Mouse (Mus musculus) induced T-regulatory cell, adult 2 months (primary cell): Measurements from ENCODE around the gene Kif5c.

ENCODE experiments used
- DNase-seq: peaks from one replicate; pipeline ENCODE4 v3.0.0-alpha.2; 2012; ENCODE audit warnings: low read depth

Gene Kif5c

DNA sequence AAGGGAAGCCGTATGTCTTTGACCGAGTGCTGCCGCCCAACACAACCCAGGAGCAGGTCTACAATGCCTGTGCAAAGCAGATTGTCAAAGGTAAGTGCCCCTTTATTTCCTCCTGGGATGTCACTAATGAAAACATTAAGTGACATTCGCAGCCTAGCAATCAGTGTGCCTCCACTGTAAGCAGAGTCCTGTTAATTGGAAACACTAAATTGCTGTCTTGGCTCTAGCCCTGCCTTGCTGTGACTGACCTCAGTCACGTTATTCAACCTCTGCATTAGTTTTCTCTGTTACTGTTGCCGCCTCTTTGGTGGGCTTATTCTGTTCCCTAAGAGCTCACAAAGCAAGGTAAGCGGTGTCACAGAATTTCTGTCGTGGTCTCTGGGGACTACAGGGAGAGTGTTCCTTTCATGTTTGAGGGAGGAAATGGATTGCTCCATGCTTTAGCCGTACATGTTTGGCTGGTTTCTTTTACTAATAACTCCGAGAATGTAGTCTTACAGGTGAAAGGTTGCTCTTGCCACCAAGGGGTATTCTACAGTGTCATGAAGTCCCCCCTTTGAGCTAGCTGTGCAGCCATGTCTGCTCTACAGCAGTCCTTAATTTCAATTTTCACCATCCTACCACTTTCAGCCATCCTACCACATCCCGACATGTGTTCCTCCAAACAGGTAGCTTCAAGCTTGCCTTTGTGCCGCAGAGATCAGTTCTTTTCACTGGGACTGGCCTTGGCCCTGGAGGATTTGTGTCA lies 52.8 kb downstream of the Kif5c start:
- no peak for DNase-seq

DNA sequence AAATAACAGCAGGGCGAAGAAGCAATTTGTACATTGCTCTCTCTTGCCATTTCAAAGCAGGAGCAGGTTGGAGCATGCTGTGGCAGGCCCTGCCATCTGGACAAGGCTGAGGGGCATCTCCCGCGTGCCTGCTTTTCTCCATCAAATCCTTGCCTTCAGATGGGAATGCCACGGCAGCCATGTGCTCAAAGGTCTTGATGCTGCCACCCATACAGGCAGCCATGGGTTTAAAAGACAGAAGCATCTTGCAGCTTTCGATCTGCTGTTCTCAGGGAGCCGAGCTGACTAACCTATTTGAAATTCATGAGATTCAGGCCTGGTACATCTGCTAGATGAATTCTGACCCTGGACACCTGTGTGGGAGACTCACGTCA lies 53.4 kb downstream of the Kif5c start:
- no peak for DNase-seq

DNA sequence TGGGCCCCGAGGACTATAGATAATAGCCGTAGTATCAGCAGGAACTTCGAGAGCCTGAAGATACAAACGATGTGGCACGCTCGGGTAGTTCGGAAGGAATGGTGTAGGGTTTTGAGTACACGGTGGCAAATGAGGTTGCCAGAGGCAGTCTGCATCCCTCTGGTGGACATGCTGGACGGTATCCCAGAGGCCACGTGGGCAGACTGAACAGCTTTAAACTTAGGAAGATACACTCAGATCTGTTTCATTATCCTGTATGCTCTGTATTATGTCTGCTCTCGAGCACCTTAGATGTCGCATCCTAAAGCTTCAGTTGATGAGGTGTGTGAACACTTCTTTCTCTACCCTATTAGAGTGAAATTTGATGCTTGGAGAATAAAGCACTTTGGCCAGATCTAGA lies 56.9 kb downstream of the Kif5c start:
- no peak for DNase-seq

DNA sequence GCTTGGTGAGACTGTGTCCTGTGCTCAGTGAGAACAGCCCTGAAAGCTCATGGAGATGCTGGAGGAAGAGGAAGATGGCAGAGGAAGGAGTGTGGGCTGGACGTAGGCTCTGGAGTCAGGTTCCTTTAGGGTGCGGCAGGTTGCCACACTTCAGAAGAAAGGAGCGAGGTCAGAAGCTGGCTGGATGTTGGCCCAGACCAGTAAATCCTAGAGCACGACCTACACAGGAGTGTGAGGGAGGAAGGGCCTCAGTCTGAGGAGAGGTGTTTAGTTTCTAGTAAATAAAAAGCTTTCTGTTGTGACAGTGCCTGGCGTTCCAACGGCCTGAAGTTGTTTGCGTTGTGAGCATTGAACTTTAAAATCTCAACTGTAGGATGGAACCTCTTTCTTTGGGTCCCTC lies 59.3 kb downstream of the Kif5c start:
- DNase-seq, result no peak

GRCm38 (mm10) chr2:49679135-49679964 lies 60.3 kb downstream of the Kif5c start:
- no peak for DNase-seq

GRCm38 (mm10) chr2:49682754-49683153 lies 63.7 kb downstream of the Kif5c start:
- DNase-seq, result no peak

DNA sequence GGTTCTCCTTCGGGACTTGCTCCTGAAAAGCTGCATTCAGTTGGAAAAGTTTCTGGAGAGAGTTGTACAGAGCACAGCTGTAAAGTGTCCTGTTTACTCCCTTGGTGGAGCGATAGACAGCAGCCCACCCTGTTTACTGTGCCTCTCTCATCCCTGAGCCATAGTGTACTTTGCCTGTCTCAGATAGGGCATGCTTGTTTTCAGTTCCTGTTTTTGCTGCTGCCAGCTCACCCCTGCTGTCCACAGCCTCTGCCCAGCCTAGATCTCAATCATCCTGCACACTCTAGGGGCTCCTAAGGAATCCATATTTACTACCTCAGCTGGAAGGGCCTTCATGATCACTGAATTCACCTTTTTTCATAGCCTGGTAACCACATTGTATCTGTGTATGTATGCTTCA lies 65.7 kb downstream of the Kif5c start:
- no peak for DNase-seq

DNA sequence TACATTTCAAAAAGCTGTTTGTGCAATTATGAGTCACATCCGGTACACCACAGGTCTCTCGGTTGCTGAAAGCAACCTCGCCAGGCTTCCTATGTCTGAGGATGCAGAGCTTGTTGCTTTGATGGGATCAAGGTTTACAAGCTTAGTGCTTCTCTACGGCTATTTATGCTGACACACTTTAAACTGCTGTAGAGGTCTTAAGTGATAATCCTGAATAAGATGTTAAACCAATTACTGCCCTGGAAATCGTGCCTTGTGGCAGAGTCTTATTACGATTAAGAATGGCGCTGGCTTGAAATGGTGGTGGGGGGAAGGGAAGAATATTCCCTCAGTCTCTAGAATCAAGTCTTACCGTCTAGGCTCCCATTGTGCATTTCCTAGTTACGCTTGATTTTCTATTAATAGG lies 71.3 kb downstream of the Kif5c start:
- peak; percentile 9 for DNase-seq

DNA sequence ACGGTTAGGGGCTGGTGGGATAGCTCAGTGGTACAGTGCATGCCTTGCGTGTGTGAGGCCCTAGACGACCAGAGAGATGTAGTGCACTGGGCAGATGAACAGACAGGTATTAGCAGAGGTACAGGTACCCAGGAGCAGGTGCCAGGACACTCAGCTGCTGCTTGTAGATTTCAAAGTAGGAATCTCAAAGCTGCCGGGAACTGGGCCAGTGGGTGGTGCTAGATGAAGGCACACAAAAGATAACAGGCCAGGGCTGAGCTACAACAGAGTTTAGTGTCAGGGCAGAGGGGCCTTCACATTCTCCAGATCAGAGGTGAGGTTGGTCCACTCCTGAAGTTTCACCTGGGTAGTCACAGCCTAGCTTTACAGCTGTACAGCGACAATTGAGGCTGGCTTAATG lies 72.3 kb downstream of the Kif5c start:
- no peak for DNase-seq

DNA sequence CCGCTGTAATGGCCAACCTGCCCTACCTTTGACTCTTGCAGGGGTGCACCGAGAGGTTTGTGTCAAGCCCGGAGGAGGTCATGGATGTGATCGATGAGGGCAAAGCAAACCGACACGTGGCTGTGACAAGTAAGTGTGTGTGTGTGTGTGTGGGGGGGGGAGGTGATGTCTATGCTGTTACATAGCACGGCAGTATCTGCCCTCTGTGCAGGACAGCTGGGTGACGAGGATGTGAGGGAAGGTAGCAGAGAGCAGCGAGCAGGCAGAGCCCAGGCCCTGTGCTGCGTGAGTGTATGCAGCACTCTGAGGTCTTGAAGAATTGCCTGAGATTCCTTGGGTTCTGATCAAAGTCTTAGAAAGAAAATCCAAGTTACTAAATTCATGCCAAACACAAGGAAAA lies 75.6 kb downstream of the Kif5c start:
- DNase-seq, result no peak

GRCm38 (mm10) chr2:49695461-49695860 lies 76.4 kb downstream of the Kif5c start:
- no peak for DNase-seq

DNA sequence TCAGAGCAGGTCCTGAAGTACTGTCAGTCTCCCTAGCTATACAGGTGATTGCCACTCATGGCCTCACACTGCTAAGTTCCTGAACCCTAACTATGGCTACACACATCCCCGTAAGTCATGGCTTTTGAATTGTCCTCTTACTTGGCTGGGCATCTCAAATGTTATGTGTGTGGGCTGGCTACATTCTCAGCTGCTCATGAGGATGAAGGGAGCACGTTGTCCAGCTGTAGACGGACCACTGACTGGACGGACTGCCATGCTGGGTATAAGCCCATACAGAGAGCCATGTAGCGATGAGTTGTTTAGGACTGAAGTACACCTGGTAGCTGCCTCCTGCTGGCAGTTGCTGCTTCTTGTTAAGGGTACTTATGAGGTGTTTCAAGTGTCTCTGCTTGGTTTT lies 79.8 kb downstream of the Kif5c start:
- no peak for DNase-seq

GRCm38 (mm10) chr2:49700176-49700971 lies 81.3 kb downstream of the Kif5c start:
- DNase-seq, result no peak

GRCm38 (mm10) chr2:49710223-49710622 lies 91.1 kb downstream of the Kif5c start:
- peak; percentile 33 for DNase-seq

GRCm38 (mm10) chr2:49711693-49712092 lies 92.6 kb downstream of the Kif5c start:
- no peak for DNase-seq

DNA sequence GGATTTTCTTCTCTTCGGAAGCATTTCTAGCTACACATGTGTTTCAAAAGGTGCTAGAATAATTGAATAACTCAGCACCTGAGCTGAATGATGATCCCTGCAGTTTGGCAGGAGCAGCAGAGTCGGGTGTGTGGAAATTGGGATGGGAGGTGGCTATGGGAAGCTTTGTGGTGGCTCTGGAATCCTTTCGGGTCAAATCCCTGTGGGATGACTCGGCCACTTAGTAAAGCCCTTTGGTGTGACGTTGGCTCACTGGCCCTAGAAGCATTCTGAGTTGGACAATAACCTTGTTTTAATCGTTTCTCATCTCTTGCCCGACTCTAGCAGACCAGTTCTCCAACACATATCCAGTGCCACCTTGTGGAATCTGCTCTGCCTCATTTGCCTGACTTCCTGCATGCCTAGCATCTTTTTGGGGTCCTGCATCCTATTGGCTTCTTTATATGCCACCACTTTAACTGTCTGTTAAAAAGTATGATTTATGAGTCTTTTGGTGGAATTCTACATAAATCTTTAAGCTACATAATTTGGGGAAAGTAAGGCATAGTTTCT lies 93.3 kb downstream of the Kif5c start:
- no peak for DNase-seq

DNA sequence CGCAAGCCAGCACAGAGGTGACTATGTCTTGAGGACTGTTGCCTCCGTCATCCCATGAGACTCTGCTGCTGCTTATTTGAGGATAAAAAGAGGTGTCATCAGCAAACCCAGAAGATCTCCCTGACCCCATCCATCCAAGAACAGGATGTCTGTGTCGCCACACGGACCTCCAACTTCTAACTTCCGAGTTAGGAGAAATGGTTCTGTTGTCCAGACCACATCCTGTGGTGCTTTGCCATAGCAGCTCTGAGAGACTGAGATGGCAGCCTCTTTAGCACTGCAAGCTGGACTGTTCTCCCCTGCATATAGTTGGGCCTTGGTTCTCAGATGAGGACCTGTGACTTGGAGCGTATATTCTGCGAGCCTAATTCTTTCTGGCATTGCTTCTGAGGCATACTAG lies 97.4 kb downstream of the Kif5c start:
- DNase-seq, result no peak

GRCm38 (mm10) chr2:49717437-49718116 lies 98.5 kb downstream of the Kif5c start:
- DNase-seq, result no peak

- no peak for DNase-seq
These were observed 99.4 kb downstream of the Kif5c start for GRCm38 (mm10) chr2:49718492-49718891.

DNA sequence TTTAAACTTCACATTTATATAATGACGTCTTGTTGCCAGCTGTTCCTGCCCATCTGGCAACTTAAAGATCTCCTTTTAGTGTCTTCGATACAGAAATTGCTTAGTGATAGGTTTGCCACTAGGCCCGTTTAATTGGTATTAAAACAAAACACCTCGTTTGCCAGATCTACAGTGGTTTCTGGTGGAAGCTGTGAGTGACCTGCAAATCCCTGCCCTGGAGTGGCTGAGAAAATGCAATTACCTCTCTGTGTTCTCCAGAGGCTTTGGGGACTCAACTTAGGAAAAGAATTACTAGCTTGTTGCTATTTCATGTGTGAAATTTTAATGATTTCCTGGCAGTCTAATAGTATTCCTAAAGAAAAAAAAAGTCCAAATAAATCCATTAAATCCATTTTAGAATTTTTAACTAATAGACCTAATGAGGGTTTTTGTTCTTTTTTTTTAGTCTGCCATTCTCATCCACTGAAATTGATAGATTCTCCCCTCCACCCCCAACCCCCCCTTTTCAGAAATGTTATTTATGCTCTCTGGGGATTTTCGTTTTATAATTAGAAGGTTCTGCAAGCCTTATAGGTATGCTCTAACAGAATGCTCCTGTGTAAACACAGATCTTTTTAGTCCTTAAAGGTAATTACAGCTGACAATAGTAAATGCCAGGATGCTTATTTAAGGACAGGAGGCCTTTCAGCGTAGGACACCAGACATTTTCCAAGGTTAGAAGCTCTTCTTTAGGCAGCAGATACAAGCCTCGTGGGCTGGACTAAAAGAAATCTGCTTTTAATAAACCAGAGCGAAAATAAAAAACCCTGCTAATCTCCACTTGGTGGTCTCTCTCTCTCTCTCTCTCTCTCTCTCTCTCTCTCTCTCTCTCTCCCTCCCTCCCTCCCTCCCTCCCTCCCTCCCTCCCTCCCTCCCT lies 100.1 kb downstream of the Kif5c start:
- no peak for DNase-seq

- DNase-seq, result no peak
These were observed 100.8 kb downstream of the Kif5c start for GRCm38 (mm10) chr2:49719854-49720253.
